Mouse (Mus musculus) mesoderm, embryonic 11.5 days (tissue): ENCODE measurements around the gene Mast1.

ENCODE experiments used
- DNase-seq: peaks from one replicate; pipeline ENCODE4 v3.0.0-alpha.2; 2012; ENCODE audit warnings: low read depth, low spot score

The Mast1 gene

GRCm38 (mm10) chr8:84936962-84937546 lies at the start of gene Mast1:
TSS of gene Mast1 (minus strand) at chr8:84937359.
- DNase-seq = peak; percentile 73

- no peak for DNase-seq
Observed at GRCm38 (mm10) chr8:84986379-84986945, 49.3 kb upstream of the Mast1 start.

- DNase-seq = peak; percentile 81
Observed at GRCm38 (mm10) chr8:84985684-84986378, 48.7 kb upstream of the Mast1 start.

GRCm38 (mm10) chr8:84985049-84985683 lies 48.0 kb upstream of the Mast1 start:
- DNase-seq = no peak

GRCm38 (mm10) chr8:84984294-84985048 lies 47.3 kb upstream of the Mast1 start:
- no peak for DNase-seq

- DNase-seq = no peak
Observed at GRCm38 (mm10) chr8:84982499-84983011, 45.4 kb upstream of the Mast1 start.

- DNase-seq = no peak
Observed at GRCm38 (mm10) chr8:84981644-84982498, 44.7 kb upstream of the Mast1 start.

- DNase-seq = no peak
Observed at GRCm38 (mm10) chr8:84980622-84981358, 43.6 kb upstream of the Mast1 start.

- DNase-seq = peak; percentile 92
Observed at GRCm38 (mm10) chr8:84979599-84980421, 42.7 kb upstream of the Mast1 start.

- peak; percentile 89 for DNase-seq
Observed at GRCm38 (mm10) chr8:84978248-84978940, 41.2 kb upstream of the Mast1 start, which contains the start of gene Junb. TSS of gene Junb (minus strand) at chr8:84978718.

GRCm38 (mm10) chr8:84977435-84978247 lies 40.5 kb upstream of the Mast1 start:
- DNase-seq = no peak

- DNase-seq = no peak
Observed at GRCm38 (mm10) chr8:84976763-84977434, 39.7 kb upstream of the Mast1 start.

GRCm38 (mm10) chr8:84976031-84976762 lies 39.0 kb upstream of the Mast1 start:
- DNase-seq = peak; percentile 96

- peak; percentile 72 for DNase-seq
Observed at GRCm38 (mm10) chr8:84975434-84975833, 38.3 kb upstream of the Mast1 start.

- no peak for DNase-seq
Observed at GRCm38 (mm10) chr8:84974543-84975142, 37.5 kb upstream of the Mast1 start.
